Mouse (Mus musculus): Measurements from ENCODE around the gene Sgcd. TPM values are rescaled to one million over a fixed set of nuclear protein-coding genes. Genes with fewer than 3 reads are reported as not detected.
A peak's percentile ranks its signal among the peaks of the same experiment; 100 is the strongest.

The Sgcd gene
- 10 to 100 TPM; 14.1 to 16.8 TPM for total RNA-seq (2021)
- long read RNA-seq, experiment 1, partial matches to known transcripts: 0 of 3 reads
- long read RNA-seq, experiment 1, other reads (novel, unspliced or antisense): 3 of 3 reads
- long read RNA-seq, experiment 2, partial matches to known transcripts: 1 of 1 reads
- long read RNA-seq, experiment 2, other reads (novel, unspliced or antisense): 0 of 1 reads

GRCm38 (mm10) chr11:47988697-47989533 lies at the start of gene Sgcd:
Gene Sgcd, minus strand, starts transcription at chr11:47988969.
- intact Hi-C loops (cut with DNase I): no loop called here
- peak; percentile 23 to 54 for DNase-seq (ENCODE audit: low spot score in 2 of 2)

GRCm38 (mm10) chr11:48038051-48038450 lies 49.3 kb upstream of the Sgcd start:
- DNase-seq (ENCODE audit: low spot score in 2 of 2): no peak
- intact Hi-C loops (cut with DNase I): no loop called here

DNA sequence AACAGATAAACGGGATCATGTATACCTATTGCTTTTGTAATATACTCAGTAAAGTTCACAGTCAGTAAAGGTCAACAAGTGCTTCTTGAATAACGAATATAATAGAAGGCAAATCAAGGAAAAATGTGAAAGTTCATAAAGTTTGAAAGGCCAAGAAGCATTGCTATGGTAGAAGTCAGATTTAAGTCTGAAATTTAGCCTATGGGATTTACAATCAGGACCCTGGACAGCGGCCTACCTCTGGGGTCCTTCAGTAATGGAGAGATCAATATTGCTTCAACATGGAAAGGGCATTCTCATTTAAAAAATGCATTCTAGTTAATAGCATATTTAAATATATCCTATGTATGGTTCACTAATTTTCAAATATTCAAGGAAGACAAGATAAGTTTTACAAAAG lies 24.1 kb upstream of the Sgcd start:
- intact Hi-C loops (cut with DNase I): no loop called here
- no peak for DNase-seq (ENCODE audit: low spot score in 2 of 2)

GRCm38 (mm10) chr11:47988333-47988696 lies 454 bp downstream of the Sgcd start:
- DNase-seq (ENCODE audit: low spot score in 2 of 2): no peak
- intact Hi-C loops (cut with DNase I): no loop called here

- peak; percentile 5 for DNase-seq (ENCODE audit: low spot score in 2 of 2)
- intact Hi-C loops (cut with DNase I): no loop called here
Measured at GRCm38 (mm10) chr11:47987893-47988267, 889 bp downstream of the Sgcd start.

DNA sequence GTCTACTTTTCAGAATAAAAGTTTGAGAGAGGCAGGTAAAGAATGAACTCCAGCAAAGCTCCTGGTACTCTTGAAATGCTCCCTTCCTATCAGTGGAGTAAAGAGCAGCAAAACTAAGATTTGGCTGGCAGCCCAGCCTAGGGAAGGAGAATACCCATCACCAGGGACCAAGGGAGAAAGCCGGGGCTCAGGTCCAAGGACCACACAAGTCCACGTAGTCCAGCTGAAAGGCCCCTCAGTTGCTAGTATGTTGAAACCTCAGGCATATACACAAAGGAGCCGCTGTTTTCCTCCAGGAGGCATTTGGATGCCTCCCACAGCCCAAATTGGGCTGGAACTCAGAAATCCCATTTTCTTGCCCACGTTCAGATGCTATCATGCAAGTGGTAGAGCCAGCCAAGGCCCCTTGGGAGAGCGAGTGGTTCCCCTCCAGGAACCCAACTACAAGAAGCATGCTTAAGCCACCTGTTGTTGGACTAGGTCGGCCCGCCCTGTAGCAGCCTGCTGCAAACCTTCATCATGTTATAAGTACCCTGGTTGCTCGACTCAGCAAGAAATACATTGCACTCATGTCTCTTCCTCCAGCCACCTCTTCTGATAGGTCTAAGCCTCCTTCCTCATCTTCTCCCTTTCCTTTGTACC lies 1.4 kb downstream of the Sgcd start:
- peak; percentile 20 to 34 for DNase-seq (ENCODE audit: low spot score in 2 of 2)
- intact Hi-C loops (cut with DNase I): no loop called here

DNA sequence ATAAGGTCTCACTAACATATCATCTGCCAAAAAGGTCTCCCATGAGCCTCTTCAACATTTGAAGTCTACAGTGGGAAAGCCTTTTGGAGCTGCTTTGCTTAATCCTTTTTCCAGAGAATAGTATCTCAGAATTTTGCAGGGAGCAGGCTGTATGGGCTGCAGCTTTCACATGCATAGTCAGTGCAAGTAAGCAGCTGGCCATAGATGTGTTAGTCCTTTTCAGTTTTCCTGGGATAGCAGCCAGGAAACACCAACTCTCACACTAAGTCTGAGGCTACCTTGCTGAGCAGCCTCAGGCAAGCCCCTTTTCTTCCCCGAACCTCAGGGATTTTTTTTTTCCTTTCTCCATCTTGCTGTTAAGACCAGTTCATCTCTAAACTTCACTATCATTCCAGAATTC lies 6.6 kb downstream of the Sgcd start:
- intact Hi-C loops (cut with DNase I): no loop called here
- DNase-seq (ENCODE audit: low spot score in 2 of 2): peak; percentile 4

DNA sequence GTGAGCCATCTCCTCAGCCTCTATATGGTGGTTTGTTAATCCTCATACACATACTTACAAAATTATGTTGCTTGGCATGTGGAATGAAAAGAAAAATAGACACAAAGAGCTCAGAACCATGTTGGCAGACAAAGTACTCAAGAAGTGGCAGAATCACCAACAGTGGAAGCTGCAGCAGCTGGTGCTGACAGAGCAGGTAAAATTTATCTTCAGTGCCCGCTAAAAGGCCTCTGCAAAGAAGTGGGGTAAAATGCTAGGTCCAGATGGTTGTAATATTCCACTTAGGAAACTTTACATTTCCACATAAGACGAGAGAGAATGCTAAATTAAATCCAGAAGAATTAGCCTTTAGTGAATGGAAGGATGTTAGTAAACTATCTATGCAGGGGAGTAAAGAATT lies 7.7 kb downstream of the Sgcd start:
- DNase-seq (ENCODE audit: low spot score in 2 of 2): peak; percentile 3
- intact Hi-C loops (cut with DNase I): no loop called here

DNA sequence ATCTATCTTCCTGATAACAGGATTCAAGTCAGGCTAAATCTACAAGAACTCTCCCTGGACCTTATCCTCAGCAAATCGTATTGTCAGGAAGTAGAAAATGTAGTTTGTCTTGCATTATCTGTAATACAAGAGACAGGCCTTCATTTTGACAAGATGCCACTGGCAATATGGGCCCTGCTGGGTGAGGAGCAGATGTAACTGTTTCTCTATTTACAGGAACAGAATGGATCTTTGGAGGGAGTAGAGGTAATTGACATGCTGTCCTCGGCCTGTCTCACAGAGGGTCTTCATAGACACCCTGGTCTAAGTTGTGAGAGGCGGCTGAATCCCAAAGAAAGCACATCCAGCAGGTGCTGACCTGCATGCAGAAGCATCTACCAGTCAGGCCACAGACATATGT lies 35.5 kb downstream of the Sgcd start:
- DNase-seq (ENCODE audit: low spot score in 2 of 2): no peak
- intact Hi-C loops (cut with DNase I): no loop called here

DNA sequence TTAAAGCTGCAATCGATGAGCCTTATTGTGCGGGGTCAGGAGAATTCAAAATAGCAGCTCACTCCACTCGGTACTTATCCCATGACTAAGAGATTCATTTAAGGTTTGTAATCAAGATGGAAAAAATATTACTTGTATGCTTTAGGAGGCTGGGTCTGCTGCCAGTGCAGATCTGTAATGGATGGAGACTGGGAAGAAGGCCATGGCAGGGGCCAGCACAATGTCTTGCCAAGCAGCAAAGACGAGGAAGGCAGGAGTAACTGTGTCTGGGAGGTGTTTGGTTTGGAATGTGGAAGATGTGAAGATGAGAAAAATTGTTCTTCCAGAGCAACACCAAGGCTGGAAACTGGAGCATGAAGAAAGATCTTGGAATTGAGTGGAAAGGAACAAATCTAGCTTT lies 36.4 kb downstream of the Sgcd start:
- intact Hi-C loops (cut with DNase I): no loop called here
- no peak for DNase-seq (ENCODE audit: low spot score in 2 of 2)

- DNase-seq (ENCODE audit: low spot score in 2 of 2): no peak
- intact Hi-C loops (cut with DNase I): no loop called here
Measured at GRCm38 (mm10) chr11:47939795-47940194, 49.0 kb downstream of the Sgcd start.

- intact Hi-C loops (cut with DNase I): no loop called here
- no peak for DNase-seq (ENCODE audit: low spot score in 2 of 2)
Measured at GRCm38 (mm10) chr11:47917616-47918015, 71.2 kb downstream of the Sgcd start.

GRCm38 (mm10) chr11:47891617-47892172 lies 97.1 kb downstream of the Sgcd start:
- intact Hi-C loops (cut with DNase I): no loop called here
- no peak for DNase-seq (ENCODE audit: low spot score in 2 of 2)

- peak; percentile 25 to 26 for DNase-seq (ENCODE audit: low spot score in 2 of 2)
- intact Hi-C loops (cut with DNase I): no loop called here
Measured at GRCm38 (mm10) chr11:47890315-47890714, 98.5 kb downstream of the Sgcd start.

DNA sequence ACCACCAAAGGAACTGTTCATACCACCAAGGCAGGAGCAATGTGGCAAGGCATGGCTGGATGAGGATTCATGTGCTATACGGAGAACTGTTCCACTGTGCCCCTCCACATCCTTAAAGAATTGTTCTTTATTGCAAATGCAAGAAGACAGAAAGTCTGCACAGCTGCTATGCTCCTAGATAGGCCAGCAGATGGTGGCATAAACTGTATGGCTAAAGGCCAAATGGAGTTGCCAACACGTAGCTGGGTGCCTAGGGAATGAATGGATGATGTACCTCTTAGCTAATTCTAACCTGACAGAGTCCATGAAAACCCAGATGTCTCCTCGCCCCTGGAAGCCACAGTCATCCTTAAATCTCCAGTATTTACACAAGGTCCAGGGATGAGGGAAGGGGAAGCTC lies 103.5 kb downstream of the Sgcd start:
- peak; percentile 44 to 68 for DNase-seq (ENCODE audit: low spot score in 2 of 2)
- intact Hi-C loops (cut with DNase I): loop anchor here (10.0 kb wide), 1 partner anchor 889 kb away; no protein-coding TSS in a partner anchor

DNA sequence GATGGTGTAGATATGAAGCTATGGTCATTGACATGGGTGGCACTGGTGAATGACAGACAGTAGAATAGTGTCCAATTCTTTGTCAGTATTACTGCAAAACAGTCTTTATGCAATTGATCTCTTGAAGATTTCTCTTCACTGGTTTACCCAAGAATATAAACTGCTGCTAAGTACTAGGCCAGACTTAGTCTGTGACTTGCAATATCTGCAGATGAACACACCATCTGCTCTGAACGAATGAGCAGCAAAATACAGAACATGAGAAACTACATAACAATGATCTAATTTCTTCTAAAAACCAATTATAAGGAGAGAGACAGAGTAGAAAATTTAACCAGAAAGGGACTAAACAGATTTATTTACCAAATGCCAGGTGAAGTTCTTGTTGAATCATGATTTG lies 105.2 kb downstream of the Sgcd start:
- no peak for DNase-seq (ENCODE audit: low spot score in 2 of 2)
- intact Hi-C loops (cut with DNase I): loop anchor here (10.0 kb wide), 1 partner anchor 891 kb away; no protein-coding TSS in a partner anchor

GRCm38 (mm10) chr11:47876633-47877170 lies 112.1 kb downstream of the Sgcd start:
- DNase-seq (ENCODE audit: low spot score in 2 of 2): no peak
- intact Hi-C loops (cut with DNase I): no loop called here

DNA sequence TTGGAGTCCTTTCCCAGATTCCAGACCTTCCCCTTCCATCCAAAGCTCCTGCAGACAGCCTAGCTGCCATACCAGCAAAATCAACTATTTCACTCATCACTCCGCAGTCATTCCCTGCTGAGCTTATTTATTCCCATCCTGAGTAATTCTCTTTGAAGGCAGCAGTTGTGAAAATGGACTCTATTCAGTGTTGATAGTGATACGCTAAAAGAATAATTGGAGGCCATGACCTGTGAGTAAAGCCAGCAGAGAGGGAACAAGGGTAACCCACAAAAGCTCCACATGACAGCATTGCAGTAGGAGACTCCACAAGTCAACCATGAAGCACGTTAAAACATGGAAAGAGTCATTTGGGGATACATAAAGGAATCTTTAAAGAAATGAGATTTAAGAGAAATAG lies 142.9 kb downstream of the Sgcd start:
- intact Hi-C loops (cut with DNase I): no loop called here
- DNase-seq (ENCODE audit: low spot score in 2 of 2): no peak

DNA sequence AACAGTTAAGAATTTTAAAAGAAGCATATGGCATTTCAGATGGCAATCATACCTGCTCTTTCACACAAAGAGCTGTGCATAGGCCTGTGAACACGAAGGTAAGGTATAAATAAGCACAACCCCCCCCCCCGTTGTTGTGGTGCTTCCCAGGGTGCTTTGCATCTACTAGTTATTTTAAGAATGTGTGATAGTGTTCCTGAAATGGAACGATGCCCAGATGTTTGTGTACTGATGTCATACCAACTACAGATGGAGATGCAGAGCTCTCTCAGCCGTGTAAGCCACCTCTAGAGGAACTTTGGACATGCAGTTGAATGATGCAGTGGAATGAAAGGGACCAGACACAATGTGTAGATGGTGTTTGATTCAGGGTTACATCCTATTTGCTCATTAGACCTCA lies 155.5 kb downstream of the Sgcd start:
- intact Hi-C loops (cut with DNase I): no loop called here

DNA sequence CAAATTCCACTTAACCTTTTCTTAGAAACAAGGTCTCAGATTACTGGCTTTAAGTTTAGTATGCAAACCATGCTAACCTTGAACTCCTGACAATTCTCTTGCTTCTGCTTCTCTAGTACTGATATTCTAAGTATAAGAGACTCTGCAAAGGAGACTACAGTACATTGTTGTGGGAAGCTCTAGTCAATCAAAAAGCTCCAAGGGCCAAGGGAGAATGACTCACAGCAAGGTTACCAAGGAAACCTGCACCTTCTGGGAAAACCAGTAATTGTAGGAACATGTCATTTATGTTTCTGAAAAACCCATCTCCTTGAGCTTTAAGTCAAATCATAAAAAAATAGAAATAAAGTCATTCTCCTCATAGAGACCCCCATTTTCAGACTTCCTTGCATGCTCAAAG lies 178.5 kb downstream of the Sgcd start:
- intact Hi-C loops (cut with DNase I): no loop called here
- DNase-seq (ENCODE audit: low spot score in 2 of 2): peak in 1 of 2 experiments; percentile 6

More for the DNA sequence above, 155.5 kb downstream of the Sgcd start:
- DNase-seq (ENCODE audit: low spot score in 2 of 2): peak in 1 of 2 experiments; percentile 8
